22 mouse cellular contexts compared by ENCODE assay signal in genomic region chr9:119641985-119642384, GRCm38 (mm10).
DNase-seq lines count a peak whose midpoint lies in the region; ATAC-seq lines count a peak whose summit lies in the region.
"Had no signal": no experiment of that assay in that cellular context is flagged by ENCODE, and none has a peak within 500 bp of the region (broad histone marks: within the 10 kb centered on the region; RNA-seq: fewer than 3 reads in every experiment).

No protein-coding gene starts in this region.

- no peak overlapping the region for H3K4me3 ChIP-seq in liver, embryonic 13.5 days (replicated peaks)
- H3K4me3 ChIP-seq: embryonic facial prominence, embryonic 15.5 days; gastrocnemius, adult 2 months; hindbrain, embryonic 10.5 days; limb, embryonic 12.5 days; lung, embryonic 15.5 days; midbrain, embryonic 12.5 days had no signal

- no peak overlapping the region for H3K27ac ChIP-seq in liver, embryonic 13.5 days
- H3K27ac ChIP-seq: embryonic facial prominence, embryonic 15.5 days; gastrocnemius, adult 2 months; hindbrain, embryonic 10.5 days; hindbrain, postnatal 0 days; kidney, postnatal 0 days; limb, embryonic 12.5 days; liver, embryonic 14.5 days; lung, embryonic 15.5 days; midbrain, embryonic 12.5 days had no signal

- 70% methylated on average over 6 of the region's 6 CpGs for WGBS in liver, embryonic 13.5 days (ENCODE audit: insufficient replicate concordance)

- H3K4me2 ChIP-seq in liver, embryonic 13.5 days: no peak overlapping the region
- H3K4me2 ChIP-seq: embryonic facial prominence, embryonic 15.5 days; limb, embryonic 12.5 days; lung, embryonic 15.5 days; midbrain, embryonic 12.5 days had no signal

- DNase-seq in liver, embryonic 13.5 days: peak; percentile 10
- no peak for DNase-seq in liver
- DNase-seq in ES-CJ7 (ENCODE audit: low read depth, low spot score): peak; percentile 40
- DNase-seq in R1 (ENCODE audit: low read depth, low spot score): peak; percentile 86
- DNase-seq in thymus, postnatal 4 days: no peak
- no peak for DNase-seq in frontal cortex, postnatal 36 days (ENCODE audit: low spot score in 2 of 2)
- DNase-seq: adrenal gland, postnatal 25 days; cerebellum, postnatal 10 days; embryo, embryonic 11 days; gastrocnemius, adult 2 months; kidney, adult 18-20 months; lung, postnatal 4 days had no signal

- H3K9me3 ChIP-seq in liver, embryonic 13.5 days (replicated peaks): no peaks in the 10 kb centered on the region
- H3K9me3 ChIP-seq: embryonic facial prominence, embryonic 15.5 days; hindbrain, embryonic 10.5 days; limb, embryonic 12.5 days; lung, embryonic 15.5 days; midbrain, embryonic 12.5 days had no signal

- no peaks in the 10 kb centered on the region for H3K4me1 ChIP-seq in liver, embryonic 13.5 days (replicated peaks)
- H3K4me1 ChIP-seq: embryonic facial prominence, embryonic 15.5 days; hindbrain, embryonic 10.5 days; limb, embryonic 12.5 days; lung, embryonic 15.5 days; midbrain, embryonic 12.5 days had no signal

- no peak overlapping the region for H3K9ac ChIP-seq in liver, embryonic 13.5 days
- H3K9ac ChIP-seq: embryonic facial prominence, embryonic 15.5 days; limb, embryonic 12.5 days; liver, embryonic 14.5 days; lung, embryonic 15.5 days; midbrain, embryonic 12.5 days had no signal

- H3K27me3 ChIP-seq in liver, embryonic 13.5 days: no peaks in the 10 kb centered on the region
- H3K27me3 ChIP-seq: embryonic facial prominence, embryonic 15.5 days; limb, embryonic 12.5 days; lung, embryonic 15.5 days; midbrain, embryonic 12.5 days had no signal

- no peaks in the 10 kb centered on the region for H3K36me3 ChIP-seq in liver, embryonic 13.5 days
- H3K36me3 ChIP-seq: embryonic facial prominence, embryonic 15.5 days; hindbrain, embryonic 10.5 days; limb, embryonic 12.5 days; lung, embryonic 15.5 days; midbrain, embryonic 12.5 days had no signal

- no peak for ATAC-seq in liver, embryonic 13.5 days (ENCODE audit: low read depth)
- ATAC-seq in megakaryocyte progenitor cell, adult 5-6 weeks (replicated peaks; ENCODE audit: poor library complexity): 0 out of 2 replicates have a peak, but pooled peaks have one; percentile 39
- ATAC-seq: hindbrain, postnatal 0 days; Patski had no signal

Comparison
In these comparisons a context has a peak if more than half of its experiments do, and no peak if none do; other contexts are left out.
1. DNase-seq: peak in liver, embryonic 13.5 days (single experiment), ES-CJ7 (single experiment) and R1 (single experiment); none in liver (single experiment), thymus, postnatal 4 days (single experiment) and frontal cortex, postnatal 36 days (0 of 2).